Mouse (Mus musculus): Measurements from ENCODE around the gene Hoxa6.

DNA sequence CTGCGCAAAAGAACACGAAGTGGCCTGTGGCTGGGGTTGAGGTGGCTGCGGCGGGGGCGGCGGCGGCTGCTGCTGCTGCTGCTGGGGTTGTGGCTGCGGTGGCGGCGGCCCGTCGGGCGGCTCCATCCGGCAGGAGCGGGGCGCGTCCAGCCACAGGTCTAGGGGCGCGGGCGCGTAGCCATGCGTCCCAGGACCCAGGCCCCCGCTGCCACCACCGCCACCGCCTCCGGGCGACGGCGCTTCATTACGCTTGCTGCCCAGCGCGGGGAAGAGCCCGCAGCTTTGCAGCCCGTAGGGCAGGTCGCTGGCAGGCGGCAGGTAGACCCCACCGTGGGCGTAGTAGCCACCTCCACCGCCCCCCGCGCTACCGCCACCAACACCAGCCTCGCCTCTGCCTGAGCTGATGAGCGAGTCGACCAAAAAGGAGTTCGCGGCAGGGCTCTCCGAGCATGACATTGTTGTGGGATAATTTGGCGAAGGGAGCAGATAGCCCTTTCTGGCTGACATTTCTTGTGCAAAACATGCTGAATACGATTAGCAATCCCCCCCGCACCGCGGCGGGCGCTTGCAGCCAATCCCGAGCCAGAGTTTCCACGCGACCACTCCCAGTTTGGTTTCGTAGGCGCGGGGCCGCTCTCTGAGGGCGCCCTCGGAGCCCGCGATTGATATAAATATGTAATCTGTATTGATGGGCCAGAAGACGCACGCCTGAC lies 26.1 kb upstream of the Hoxa6 start:
- TF ChIP-seq CTCF (IDR thresholded peaks at IDR 0.05; ENCODE audit: low read depth, low read length) = no peak
- TF ChIP-seq TAL1 (conservative IDR thresholded peaks at IDR 0.05; ENCODE audit: low read depth, low read length) = no peak
- no peak for TF ChIP-seq GATA2 (IDR thresholded peaks at IDR 0.05; ENCODE audit: borderline replicate concordance, low read depth, low read length)
- no peak for TF ChIP-seq POLR2AphosphoS5 (IDR thresholded peaks at IDR 0.05; ENCODE audit: insufficient replicate concordance, low read depth, low read length)
